In the genomic region with DNA sequence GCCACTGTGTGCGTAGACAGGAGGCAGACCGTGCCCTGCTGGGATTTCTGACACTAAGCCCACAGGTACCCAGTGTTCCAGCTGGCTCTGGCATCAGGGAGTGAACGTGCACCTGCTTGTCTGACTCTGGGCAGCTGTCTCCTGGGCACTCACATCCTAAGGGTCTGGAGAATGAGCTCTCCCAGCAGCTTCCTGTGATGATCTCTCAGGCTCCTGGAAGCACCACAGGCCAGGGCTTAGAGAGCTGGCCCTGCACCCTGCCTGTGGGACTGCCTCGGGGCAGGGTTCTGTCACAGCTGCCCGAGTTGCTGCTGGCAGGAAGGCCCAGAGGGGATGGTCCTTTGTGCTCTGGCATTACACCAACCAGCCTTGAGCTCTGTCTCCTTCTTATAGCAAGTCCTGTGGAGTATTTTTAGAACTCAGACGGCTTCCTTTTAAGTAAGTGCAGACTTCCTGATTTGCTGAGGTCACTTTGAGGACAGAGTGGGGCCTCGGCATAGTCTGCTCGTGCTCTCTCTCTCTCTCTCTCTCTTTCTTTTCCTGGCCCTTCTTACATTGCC, we compare ENCODE assay signal across 8 mouse cellular contexts. TPM values are rescaled to one million over a fixed set of nuclear protein-coding genes. Genes with fewer than 3 reads are reported as not detected.
DNase-seq lines count a peak whose midpoint lies in the region; ATAC-seq and TF ChIP-seq lines count a peak whose summit lies in the region.

No protein-coding gene starts in this region.

- 24% methylated on average over 8 of the region's 8 CpGs for WGBS in spleen, adult 2 months
- 20% methylated on average over 8 of the region's 8 CpGs for WGBS in heart, embryonic 10.5 days
- WGBS in kidney, embryonic 14.5 days = 47% methylated on average over 8 of the region's 8 CpGs
- 31% methylated on average over 8 of the region's 8 CpGs for WGBS in stomach, embryonic 14.5 days

- H3K9me3 ChIP-seq in heart, embryonic 10.5 days = no peaks in the 10 kb centered on the region
- H3K9me3 ChIP-seq in kidney, embryonic 14.5 days (ENCODE audit: control insufficient read depth, low read length) = no peaks in the 10 kb centered on the region
- no peaks in the 10 kb centered on the region for H3K9me3 ChIP-seq in stomach, embryonic 14.5 days (ENCODE audit: control insufficient read depth, low read depth, low read length)

- H3K9ac ChIP-seq in kidney, embryonic 14.5 days (ENCODE audit: low read depth, low read length) = peak overlapping the region; percentile 14; the same call in 1 of the 2 replicates
- 0 out of 2 replicates have a peak overlapping the region, but pooled peaks have one; percentile 6 for H3K9ac ChIP-seq in stomach, embryonic 14.5 days (replicated peaks; ENCODE audit: low read depth, low read length)

- H3K27ac ChIP-seq in spleen, adult 2 months (ENCODE audit: insufficient read depth, low read length) = peak overlapping the region; percentile 46
- peak overlapping the region; percentile 84 for H3K27ac ChIP-seq in brown adipose tissue, adult 24 weeks (replicated peaks; ENCODE audit: low read depth, low read length)
- H3K27ac ChIP-seq in heart, embryonic 10.5 days = peak overlapping the region; percentile 91
- H3K27ac ChIP-seq in kidney, embryonic 14.5 days (ENCODE audit: low read depth, low read length) = peak overlapping the region; percentile 76
- H3K27ac ChIP-seq in stomach, embryonic 14.5 days (ENCODE audit: low read length) = peak overlapping the region; percentile 86

- H3K4me1 ChIP-seq in spleen, adult 2 months (ENCODE audit: control insufficient read depth, insufficient read depth, insufficient read length) = peaks cover 7% of the 10 kb centered on the region; the same call in 1 of the 2 replicates
- peaks cover 18% of the 10 kb centered on the region for H3K4me1 ChIP-seq in brown adipose tissue, adult 24 weeks (ENCODE audit: control insufficient read depth, insufficient read depth, insufficient read length, low read length)
- H3K4me1 ChIP-seq in heart, embryonic 10.5 days = peaks cover 52% of the 10 kb centered on the region
- H3K4me1 ChIP-seq in kidney, embryonic 14.5 days (ENCODE audit: control insufficient read depth, insufficient read depth, low read length) = peaks cover 7% of the 10 kb centered on the region; the same call in 1 of the 2 replicates
- H3K4me1 ChIP-seq in stomach, embryonic 14.5 days (ENCODE audit: control insufficient read depth, insufficient read depth, low read length) = peaks cover 22% of the 10 kb centered on the region

- TF ChIP-seq CTCF in spleen, adult 2 months (IDR thresholded peaks at IDR 0.05; ENCODE audit: extremely low read depth, insufficient read depth, insufficient read length, insufficient replicate concordance) = no peak

- no peaks in the 10 kb centered on the region for H3K27me3 ChIP-seq in spleen, adult 2 months (ENCODE audit: control insufficient read depth, insufficient read depth, low read length)
- no peaks in the 10 kb centered on the region for H3K27me3 ChIP-seq in heart, embryonic 10.5 days (ENCODE audit: insufficient read depth, poor library complexity, severe bottlenecking)
- H3K27me3 ChIP-seq in kidney, embryonic 14.5 days (ENCODE audit: control insufficient read depth, insufficient read depth, low read length) = no peaks in the 10 kb centered on the region
- no peaks in the 10 kb centered on the region for H3K27me3 ChIP-seq in stomach, embryonic 14.5 days (ENCODE audit: control insufficient read depth, insufficient read depth, low read length)

- no peak overlapping the region for H3K4me2 ChIP-seq in kidney, embryonic 14.5 days (replicated peaks; ENCODE audit: low read depth, low read length)
- H3K4me2 ChIP-seq in stomach, embryonic 14.5 days (replicated peaks; ENCODE audit: low read depth, low read length) = no peak overlapping the region

- TF ChIP-seq POLR2A in spleen, adult 2 months (IDR thresholded peaks at IDR 0.05; ENCODE audit: low read depth, low read length) = no peak

- DNase-seq in spleen, adult 2 months (ENCODE audit: low read depth in 1 of 2, low spot score in 2 of 2) = peak in 1 of 2 experiments; percentile 31
- no peak for DNase-seq in spleen, postnatal 14 days (ENCODE audit: low spot score in 2 of 2)
- peak; percentile 91 for DNase-seq in heart, embryonic 10.5 days (ENCODE audit: low spot score)
- peak; percentile 86 for DNase-seq in lung, postnatal 10 days
- no peak for DNase-seq in left cerebral cortex, adult 11 months (ENCODE audit: low spot score)

- H3K36me3 ChIP-seq in spleen, adult 2 months (ENCODE audit: control insufficient read depth, insufficient read depth, low read length) = peaks cover 72% of the 10 kb centered on the region
- H3K36me3 ChIP-seq in heart, embryonic 10.5 days = no peaks in the 10 kb centered on the region
- H3K36me3 ChIP-seq in kidney, embryonic 14.5 days (ENCODE audit: control insufficient read depth, insufficient read depth, low read length) = no peaks in the 10 kb centered on the region
- no peaks in the 10 kb centered on the region for H3K36me3 ChIP-seq in stomach, embryonic 14.5 days (ENCODE audit: control insufficient read depth, insufficient read depth, low read length)

- no peak overlapping the region for H3K4me3 ChIP-seq in spleen, adult 2 months (ENCODE audit: extremely low read depth, insufficient read depth, insufficient read length)
- no peak overlapping the region for H3K4me3 ChIP-seq in brown adipose tissue, adult 24 weeks (ENCODE audit: insufficient read depth, low read depth, low read length)
- peak overlapping the region; percentile 33 for H3K4me3 ChIP-seq in heart, embryonic 10.5 days
- no peak overlapping the region for H3K4me3 ChIP-seq in kidney, embryonic 14.5 days (ENCODE audit: low read length)
- H3K4me3 ChIP-seq in stomach, embryonic 14.5 days (ENCODE audit: low read depth, low read length) = no peak overlapping the region

- ATAC-seq in kidney, embryonic 14.5 days (ENCODE audit: low FRiP score, low TSS enrichment) = peak; percentile 48; the same call in 1 of the 2 replicates
- peak; percentile 77 for ATAC-seq in stomach, embryonic 14.5 days (ENCODE audit: insufficient number of reproducible peaks, insufficient read depth, low FRiP score, low read depth)

RNA-seq across cellular contexts. Expression of a gene that starts 23.2 kb away (rescaled TPM):
- 20.2 and 23.6 TPM in 2 replicates for polyA plus RNA-seq in spleen, adult 2 months (2012; rRNA removed)
- 26.5 and 27.8 TPM in 2 replicates for polyA plus RNA-seq in brown adipose tissue, adult 24 weeks (2012; ENCODE audit: insufficient read depth, insufficient read length, missing spikeins)
- 61.1 and 73.9 TPM in 2 replicates for polyA plus RNA-seq in heart, embryonic 10.5 days (2016; fragmentation: Nextera tagmentation; extraction: Ambion mirVana)
- polyA plus RNA-seq in kidney, embryonic 14.5 days (2014; fragmentation: Nextera tagmentation; extraction: Ambion mirVana) = 40.2 and 85.6 TPM in 2 replicates
- polyA plus RNA-seq in stomach, embryonic 14.5 days (2014; fragmentation: Nextera tagmentation; extraction: Ambion mirVana) = 65.1 and 67.3 TPM in 2 replicates

Comparison
In these comparisons a context has a peak if more than half of its experiments do, and no peak if none do; other contexts are left out.
1. DNase-seq: peak in heart, embryonic 10.5 days (single experiment) and lung, postnatal 10 days (single experiment); none in spleen, postnatal 14 days (0 of 2) and left cerebral cortex, adult 11 months (single experiment).
2. Peak in every context shown above with its lines, with median percentiles within 50 percentile points of each other: H3K27ac ChIP-seq.